9 mouse cellular contexts compared by ENCODE assay signal in genomic region chr2:16914633-16915032, GRCm38 (mm10).
DNase-seq lines count a peak whose midpoint lies in the region; ATAC-seq and TF ChIP-seq lines count a peak whose summit lies in the region.
"Had no signal": no experiment of that assay in that cellular context is flagged by ENCODE, and none has a peak within 500 bp of the region (broad histone marks: within the 10 kb centered on the region; RNA-seq: fewer than 3 reads in every experiment).

No protein-coding gene starts in this region.

- no peaks in the 10 kb centered on the region for H3K36me3 ChIP-seq in hindbrain, postnatal 0 days (ENCODE audit: insufficient read depth, low read length)
- no peaks in the 10 kb centered on the region for H3K36me3 ChIP-seq in hindbrain, embryonic 14.5 days (replicated peaks; ENCODE audit: control insufficient read depth, insufficient read depth)
- H3K36me3 ChIP-seq in MEL (ENCODE audit: control insufficient read depth in 1 of 2, insufficient read depth in 2 of 2, low read length in 2 of 2): no peaks in the 10 kb centered on the region
- no peaks in the 10 kb centered on the region for H3K36me3 ChIP-seq in embryonic facial prominence, embryonic 10.5 days (replicated peaks)
- H3K36me3 ChIP-seq: midbrain, embryonic 12.5 days had no signal

- no peaks in the 10 kb centered on the region for H3K79me2 ChIP-seq in MEL (ENCODE audit: control insufficient read depth, insufficient read depth, low read length, poor library complexity)

- peak; percentile 19 for TF ChIP-seq RAD21 in MEL (IDR thresholded peaks at IDR 0.05; ENCODE audit: low read depth, low read length)

- no peaks in the 10 kb centered on the region for H3K27me3 ChIP-seq in hindbrain, postnatal 0 days (ENCODE audit: insufficient read depth, low read length)
- no peaks in the 10 kb centered on the region for H3K27me3 ChIP-seq in hindbrain, embryonic 14.5 days (ENCODE audit: control insufficient read depth, insufficient read depth, low read length)
- no peaks in the 10 kb centered on the region for H3K27me3 ChIP-seq in MEL (ENCODE audit: control insufficient read depth in 1 of 2, insufficient read depth in 2 of 2, low read length in 2 of 2)
- H3K27me3 ChIP-seq in embryonic facial prominence, embryonic 10.5 days (replicated peaks; ENCODE audit: low read depth, poor library complexity, severe bottlenecking): no peaks in the 10 kb centered on the region
- H3K27me3 ChIP-seq: midbrain, embryonic 12.5 days had no signal

- H3K4me3 ChIP-seq in hindbrain, postnatal 0 days (ENCODE audit: low read length): no peak overlapping the region
- no peak overlapping the region for H3K4me3 ChIP-seq in hindbrain, embryonic 14.5 days (replicated peaks; ENCODE audit: low read length)
- H3K4me3 ChIP-seq in MEL (ENCODE audit: control insufficient read depth in 1 of 2, insufficient read depth in 1 of 2, low read depth in 2 of 2, low read length in 2 of 2): no peak overlapping the region
- no peak overlapping the region for H3K4me3 ChIP-seq in embryonic facial prominence, embryonic 10.5 days
- H3K4me3 ChIP-seq: midbrain, embryonic 12.5 days had no signal

- no peak overlapping the region for H3K27ac ChIP-seq in hindbrain, postnatal 0 days
- H3K27ac ChIP-seq in hindbrain, embryonic 14.5 days: no peak overlapping the region
- H3K27ac ChIP-seq in MEL (ENCODE audit: control insufficient read depth, low read depth, low read length): no peak overlapping the region
- H3K27ac ChIP-seq in embryonic facial prominence, embryonic 10.5 days (replicated peaks): no peak overlapping the region
- H3K27ac ChIP-seq: midbrain, embryonic 12.5 days had no signal

- no peaks in the 10 kb centered on the region for H3K4me1 ChIP-seq in hindbrain, postnatal 0 days (ENCODE audit: insufficient read depth, low read length)
- no peaks in the 10 kb centered on the region for H3K4me1 ChIP-seq in hindbrain, embryonic 14.5 days (replicated peaks; ENCODE audit: control insufficient read depth, insufficient read depth, low read length)
- H3K4me1 ChIP-seq in MEL (ENCODE audit: control insufficient read depth in 1 of 2, insufficient read depth in 2 of 2, low read length in 2 of 2): no peaks in the 10 kb centered on the region
- H3K4me1 ChIP-seq in embryonic facial prominence, embryonic 10.5 days: no peaks in the 10 kb centered on the region
- H3K4me1 ChIP-seq: midbrain, embryonic 12.5 days had no signal

- ATAC-seq in hindbrain, postnatal 0 days: no peak
- ATAC-seq in hindbrain, embryonic 14.5 days (ENCODE audit: low FRiP score): no peak

- TF ChIP-seq EP300 in MEL (IDR thresholded peaks at IDR 0.05; ENCODE audit: low read depth in 1 of 2, low read length in 2 of 2): no peak

- TF ChIP-seq CTCF in hindbrain, postnatal 0 days (IDR thresholded peaks at IDR 0.05; ENCODE audit: low read depth): peak; percentile 54
- peak in 2 of 3 experiments; percentile 10 to 23; a peak in 1 of 6 replicates for TF ChIP-seq CTCF in MEL (IDR thresholded peaks at IDR 0.05 in 2 of 3, conservative IDR thresholded peaks at IDR 0.05 in 1 of 3; ENCODE audit: control insufficient read depth in 1 of 3, insufficient read depth in 1 of 3, low read depth in 2 of 3, low read length in 3 of 3, poor library complexity in 1 of 3, severe bottlenecking in 1 of 3)

- peak; percentile 4 for DNase-seq in hindbrain, postnatal 0 days (ENCODE audit: low spot score)
- no peak for DNase-seq in hindbrain, embryonic 14.5 days (ENCODE audit: low spot score)
- DNase-seq in CD4-positive helper T cell, adult 2 months (ENCODE audit: low read depth, low spot score): peak; percentile 3
- DNase-seq in MEL (ENCODE audit: low read depth, low spot score) (peak; percentile 3), adipocyte (ENCODE audit: low spot score) (no peak)
- DNase-seq in embryonic facial prominence, embryonic 10.5 days (ENCODE audit: low spot score): peak; percentile 16
- no peak for DNase-seq in urinary bladder, postnatal 10 days (ENCODE audit: low spot score)
- DNase-seq in layer of hippocampus, postnatal 25 days (ENCODE audit: extremely low spot score in 1 of 2, low spot score in 1 of 2): no peak

- no peaks in the 10 kb centered on the region for H3K9me3 ChIP-seq in hindbrain, postnatal 0 days (ENCODE audit: low read length)
- H3K9me3 ChIP-seq in hindbrain, embryonic 14.5 days (ENCODE audit: control insufficient read depth, low read length): no peaks in the 10 kb centered on the region
- H3K9me3 ChIP-seq in MEL (replicated peaks; ENCODE audit: insufficient read depth, low read length): no peaks in the 10 kb centered on the region
- H3K9me3 ChIP-seq in embryonic facial prominence, embryonic 10.5 days: no peaks in the 10 kb centered on the region
- H3K9me3 ChIP-seq: midbrain, embryonic 12.5 days had no signal

- no peak overlapping the region for H3K9ac ChIP-seq in hindbrain, postnatal 0 days (replicated peaks; ENCODE audit: low read length)
- no peak overlapping the region for H3K9ac ChIP-seq in hindbrain, embryonic 14.5 days
- no peak overlapping the region for H3K9ac ChIP-seq in MEL (ENCODE audit: control insufficient read depth, low read depth, low read length, poor library complexity, severe bottlenecking)
- H3K9ac ChIP-seq: midbrain, embryonic 12.5 days had no signal

- TF ChIP-seq POLR2A in MEL (IDR thresholded peaks at IDR 0.05; ENCODE audit: control insufficient read depth in 1 of 2, insufficient read depth in 1 of 2, low read depth in 1 of 2, low read length in 2 of 2, poor library complexity in 1 of 2): no peak

- H3K4me2 ChIP-seq in hindbrain, postnatal 0 days (ENCODE audit: low read depth, low read length): no peak overlapping the region
- no peak overlapping the region for H3K4me2 ChIP-seq in hindbrain, embryonic 14.5 days (replicated peaks)
- H3K4me2 ChIP-seq: midbrain, embryonic 12.5 days had no signal

- 32% methylated on average over 2 of the region's 2 CpGs for WGBS in hindbrain, postnatal 0 days
- WGBS in hindbrain, embryonic 14.5 days: 31% methylated on average over 2 of the region's 2 CpGs
- whole genome bisulfite sequencing in embryonic facial prominence, embryonic 10.5 days: 24% methylated on average over 2 of the region's 2 CpGs

TF ChIP-seq in MEL, 35 proteins besides CTCF, POLR2A, EP300 and RAD21:
- TF ChIP-seq TBP (IDR thresholded peaks at IDR 0.05; ENCODE audit: low read depth, low read length): no peak
- peak; percentile 15; the same call in 1 of the 2 replicates for TF ChIP-seq SMC3 (IDR thresholded peaks at IDR 0.05; ENCODE audit: low read depth, low read length)

Comparison
In these comparisons a context has a peak if more than half of its experiments do, and no peak if none do; other contexts are left out.
1. DNase-seq: peak in hindbrain, postnatal 0 days (single experiment), CD4-positive helper T cell, adult 2 months (single experiment), MEL (single experiment) and embryonic facial prominence, embryonic 10.5 days (single experiment); none in hindbrain, embryonic 14.5 days (single experiment), adipocyte (single experiment), urinary bladder, postnatal 10 days (single experiment) and layer of hippocampus, postnatal 25 days (0 of 2).